Mouse (Mus musculus): ENCODE results near the gene Polr3e. TPM values are rescaled to one million over a fixed set of nuclear protein-coding genes. Genes with fewer than 3 reads are reported as not detected.
"Not testable (repeated sequence)": the region's sequence is repeated elsewhere in the genome, so short reads cannot be mapped to it uniquely, and the experiment has no call there.

The Polr3e gene
- polyA plus RNA-seq, 1 experiment from 2014 or later: 13.4 TPM

- Histone ChIP-seq H3K4me3 (ENCODE audit: control insufficient read depth in 1 of 2, insufficient read depth in 1 of 2, low read depth in 1 of 2, low read length in 2 of 2) (no peak overlapping the region), H3K9me3 (ENCODE audit: control insufficient read depth, low read length) (no peaks in the 10 kb centered on the region), H3K27me3 (ENCODE audit: control insufficient read depth, insufficient read depth, low read length) (no peaks in the 10 kb centered on the region), H3K9ac (ENCODE audit: low read length) (no peak overlapping the region), H3K4me2 (ENCODE audit: low read length) (no peak overlapping the region), H3K27ac (replicated peaks in 1 of 2; ENCODE audit: control insufficient read depth in 1 of 2, insufficient read depth in 1 of 2, low read depth in 2 of 2, low read length in 2 of 2) (no peak overlapping the region), H3K36me3 (ENCODE audit: control insufficient read depth, insufficient read depth, low read length) (peaks cover 97% of the 10 kb centered on the region), H3K4me1 (ENCODE audit: control insufficient read depth in 2 of 2, insufficient read depth in 2 of 2, low read length in 2 of 2) (no peaks in the 10 kb centered on the region)
- 65% methylated on average over 4 of the region's 4 CpGs for WGBS
- ATAC-seq (ENCODE audit: insufficient number of reproducible peaks, insufficient read depth, low FRiP score, low read depth): no peak
These were observed 19.0 kb downstream of the Polr3e start for GRCm38 (mm10) chr7:120936522-120936921.

- Histone ChIP-seq H3K36me3 (ENCODE audit: control insufficient read depth, insufficient read depth, low read length) (peaks cover 98% of the 10 kb centered on the region), H3K9ac (ENCODE audit: low read length) (no peak overlapping the region), H3K9me3 (ENCODE audit: control insufficient read depth, low read length) (no peaks in the 10 kb centered on the region), H3K27me3 (ENCODE audit: control insufficient read depth, insufficient read depth, low read length) (no peaks in the 10 kb centered on the region), H3K27ac (replicated peaks in 1 of 2; ENCODE audit: control insufficient read depth in 1 of 2, insufficient read depth in 1 of 2, low read depth in 2 of 2, low read length in 2 of 2) (no peak overlapping the region), H3K4me3 (ENCODE audit: control insufficient read depth in 1 of 2, insufficient read depth in 1 of 2, low read depth in 1 of 2, low read length in 2 of 2) (no peak overlapping the region), H3K4me2 (ENCODE audit: low read length) (no peak overlapping the region), H3K4me1 (ENCODE audit: control insufficient read depth in 2 of 2, insufficient read depth in 2 of 2, low read length in 2 of 2) (no peaks in the 10 kb centered on the region)
- no peak for ATAC-seq (ENCODE audit: insufficient number of reproducible peaks, insufficient read depth, low FRiP score, low read depth)
- 88% methylated on average over 9 of the region's 9 CpGs for WGBS
These were observed 20.7 kb downstream of the Polr3e start for GRCm38 (mm10) chr7:120938206-120938605.

GRCm38 (mm10) chr7:120940343-120940742 is 22.8 kb downstream of the Polr3e start:
- no peak overlapping the region for H3K4me2 ChIP-seq (ENCODE audit: low read length)
- no peaks in the 10 kb centered on the region for H3K27me3 ChIP-seq (ENCODE audit: control insufficient read depth, insufficient read depth, low read length)
- H3K4me3 ChIP-seq (ENCODE audit: control insufficient read depth in 1 of 2, insufficient read depth in 1 of 2, low read depth in 1 of 2, low read length in 2 of 2): no peak overlapping the region
- H3K27ac ChIP-seq (replicated peaks in 1 of 2; ENCODE audit: control insufficient read depth in 1 of 2, insufficient read depth in 1 of 2, low read depth in 2 of 2, low read length in 2 of 2): no peak overlapping the region
- peaks cover 94% of the 10 kb centered on the region for H3K36me3 ChIP-seq (ENCODE audit: control insufficient read depth, insufficient read depth, low read length)
- ATAC-seq (ENCODE audit: insufficient number of reproducible peaks, insufficient read depth, low FRiP score, low read depth): no peak
- H3K9ac ChIP-seq (ENCODE audit: low read length): no peak overlapping the region
- WGBS: 88% methylated on average over 12 of the region's 12 CpGs
- H3K9me3 ChIP-seq (ENCODE audit: control insufficient read depth, low read length): no peaks in the 10 kb centered on the region
- no peaks in the 10 kb centered on the region for H3K4me1 ChIP-seq (ENCODE audit: control insufficient read depth in 2 of 2, insufficient read depth in 2 of 2, low read length in 2 of 2)

GRCm38 (mm10) chr7:120941214-120941613 is 23.7 kb downstream of the Polr3e start:
- peaks cover 93% of the 10 kb centered on the region for H3K36me3 ChIP-seq (ENCODE audit: control insufficient read depth, insufficient read depth, low read length)
- H3K27me3 ChIP-seq (ENCODE audit: control insufficient read depth, insufficient read depth, low read length): no peaks in the 10 kb centered on the region
- H3K9ac ChIP-seq (ENCODE audit: low read length): no peak overlapping the region
- H3K27ac ChIP-seq (replicated peaks in 1 of 2; ENCODE audit: control insufficient read depth in 1 of 2, insufficient read depth in 1 of 2, low read depth in 2 of 2, low read length in 2 of 2): no peak overlapping the region
- H3K9me3 ChIP-seq (ENCODE audit: control insufficient read depth, low read length): no peaks in the 10 kb centered on the region
- H3K4me3 ChIP-seq (ENCODE audit: control insufficient read depth in 1 of 2, insufficient read depth in 1 of 2, low read depth in 1 of 2, low read length in 2 of 2): no peak overlapping the region
- H3K4me1 ChIP-seq (ENCODE audit: control insufficient read depth in 2 of 2, insufficient read depth in 2 of 2, low read length in 2 of 2): no peaks in the 10 kb centered on the region
- 83% methylated on average over 6 of the region's 6 CpGs for WGBS
- no peak for ATAC-seq (ENCODE audit: insufficient number of reproducible peaks, insufficient read depth, low FRiP score, low read depth)
- H3K4me2 ChIP-seq (ENCODE audit: low read length): no peak overlapping the region

GRCm38 (mm10) chr7:120942506-120942905 is 25.0 kb downstream of the Polr3e start:
- Histone ChIP-seq H3K27ac (replicated peaks in 1 of 2; ENCODE audit: control insufficient read depth in 1 of 2, insufficient read depth in 1 of 2, low read depth in 2 of 2, low read length in 2 of 2) (no peak overlapping the region), H3K36me3 (ENCODE audit: control insufficient read depth, insufficient read depth, low read length) (peaks cover 87% of the 10 kb centered on the region), H3K9me3 (ENCODE audit: control insufficient read depth, low read length) (no peaks in the 10 kb centered on the region), H3K4me1 (ENCODE audit: control insufficient read depth in 2 of 2, insufficient read depth in 2 of 2, low read length in 2 of 2) (no peaks in the 10 kb centered on the region), H3K27me3 (ENCODE audit: control insufficient read depth, insufficient read depth, low read length) (no peaks in the 10 kb centered on the region), H3K9ac (ENCODE audit: low read length) (no peak overlapping the region), H3K4me3 (ENCODE audit: control insufficient read depth in 1 of 2, insufficient read depth in 1 of 2, low read depth in 1 of 2, low read length in 2 of 2) (no peak overlapping the region), H3K4me2 (ENCODE audit: low read length) (no peak overlapping the region)
- WGBS: 65% methylated on average over 1 of the region's 1 CpGs
- no peak for ATAC-seq (ENCODE audit: insufficient number of reproducible peaks, insufficient read depth, low FRiP score, low read depth)

GRCm38 (mm10) chr7:120943936-120944509 is 26.5 kb downstream of the Polr3e start:
- H3K9ac ChIP-seq (ENCODE audit: low read length): no peak overlapping the region

GRCm38 (mm10) chr7:120953591-120953990 is 36.0 kb downstream of the Polr3e start:
- H3K27ac ChIP-seq (replicated peaks in 1 of 2; ENCODE audit: control insufficient read depth in 1 of 2, insufficient read depth in 1 of 2, low read depth in 2 of 2, low read length in 2 of 2); H3K9ac ChIP-seq (ENCODE audit: low read length); H3K27me3 ChIP-seq (ENCODE audit: control insufficient read depth, insufficient read depth, low read length); H3K4me2 ChIP-seq (ENCODE audit: low read length); H3K4me1 ChIP-seq (ENCODE audit: control insufficient read depth in 2 of 2, insufficient read depth in 2 of 2, low read length in 2 of 2); H3K9me3 ChIP-seq (ENCODE audit: control insufficient read depth, low read length); H3K4me3 ChIP-seq (ENCODE audit: control insufficient read depth in 1 of 2, insufficient read depth in 1 of 2, low read depth in 1 of 2, low read length in 2 of 2); ATAC-seq (ENCODE audit: insufficient number of reproducible peaks, insufficient read depth, low FRiP score, low read depth): not testable (repeated sequence)
- H3K36me3 ChIP-seq (ENCODE audit: control insufficient read depth, insufficient read depth, low read length): peaks cover 42% of the 10 kb centered on the region
- 85% methylated on average over 7 of the region's 7 CpGs for WGBS

More at GRCm38 (mm10) chr7:120943936-120944509, 26.5 kb downstream of the Polr3e start:
- Histone ChIP-seq H3K9me3 (ENCODE audit: control insufficient read depth, low read length) (no peaks in the 10 kb centered on the region), H3K27me3 (ENCODE audit: control insufficient read depth, insufficient read depth, low read length) (no peaks in the 10 kb centered on the region), H3K27ac (replicated peaks in 1 of 2; ENCODE audit: control insufficient read depth in 1 of 2, insufficient read depth in 1 of 2, low read depth in 2 of 2, low read length in 2 of 2) (no peak overlapping the region), H3K4me3 (ENCODE audit: control insufficient read depth in 1 of 2, insufficient read depth in 1 of 2, low read depth in 1 of 2, low read length in 2 of 2) (no peak overlapping the region), H3K36me3 (ENCODE audit: control insufficient read depth, insufficient read depth, low read length) (peaks cover 85% of the 10 kb centered on the region), H3K4me2 (ENCODE audit: low read length) (no peak overlapping the region), H3K4me1 (ENCODE audit: control insufficient read depth in 2 of 2, insufficient read depth in 2 of 2, low read length in 2 of 2) (no peaks in the 10 kb centered on the region)
- no peak for ATAC-seq (ENCODE audit: insufficient number of reproducible peaks, insufficient read depth, low FRiP score, low read depth)
- WGBS: 65% methylated on average over 7 of the region's 8 CpGs

GRCm38 (mm10) chr7:120960116-120960515 is 42.6 kb downstream of the Polr3e start:
- no peaks in the 10 kb centered on the region for H3K4me1 ChIP-seq (ENCODE audit: control insufficient read depth in 2 of 2, insufficient read depth in 2 of 2, low read length in 2 of 2)
- no peak overlapping the region for H3K4me3 ChIP-seq (ENCODE audit: control insufficient read depth in 1 of 2, insufficient read depth in 1 of 2, low read depth in 1 of 2, low read length in 2 of 2)
- H3K27me3 ChIP-seq (ENCODE audit: control insufficient read depth, insufficient read depth, low read length): no peaks in the 10 kb centered on the region
- WGBS: 81% methylated on average over 2 of the region's 2 CpGs
- H3K4me2 ChIP-seq (ENCODE audit: low read length): no peak overlapping the region
- ATAC-seq (ENCODE audit: insufficient number of reproducible peaks, insufficient read depth, low FRiP score, low read depth): no peak
- H3K27ac ChIP-seq (replicated peaks in 1 of 2; ENCODE audit: control insufficient read depth in 1 of 2, insufficient read depth in 1 of 2, low read depth in 2 of 2, low read length in 2 of 2): no peak overlapping the region
- H3K9me3 ChIP-seq (ENCODE audit: control insufficient read depth, low read length): no peaks in the 10 kb centered on the region
- H3K9ac ChIP-seq (ENCODE audit: low read length): no peak overlapping the region
- peaks cover 49% of the 10 kb centered on the region for H3K36me3 ChIP-seq (ENCODE audit: control insufficient read depth, insufficient read depth, low read length)

Data from heart, embryonic 14.5 days (tissue).